Mouse (Mus musculus) CH12.LX (cell line): ENCODE results near the gene Bub1. TPM values are rescaled to one million over a fixed set of nuclear protein-coding genes. Genes with fewer than 3 reads are reported as not detected.

Source experiments
- DNase-seq: peaks from one replicate; pipeline ENCODE4 v3.0.0-alpha.2; 2013; ENCODE audit errors: extremely low read depth
- H3K27ac ChIP-seq: 2 replicates; pipeline ENCODE4 v1.5.1; 2012; ENCODE audit warnings: low read depth, mild to moderate bottlenecking, control low read depth, moderate library complexity; ENCODE audit not compliant: insufficient read depth
- H3K27me3 ChIP-seq: replicated peaks from 2 replicates; pipeline ENCODE3; 2012; ENCODE audit warnings: inconsistent platforms
- H3K36me3 ChIP-seq, 2 experiments: replicated peaks in 1 of 2; 2 replicates each; pipeline versions ENCODE3 to v1.6.1; 2012; ENCODE audit warnings: inconsistent platforms in 1 of 2, low read length in 1 of 2, mild to moderate bottlenecking in 1 of 2, mixed read lengths in 1 of 2, moderate library complexity in 1 of 2; ENCODE audit not compliant: control insufficient read depth in 1 of 2, insufficient read depth in 1 of 2
- H3K4me1 ChIP-seq, 2 experiments: 2 replicates each; pipeline ENCODE4 v1.6.1; 2012; ENCODE audit warnings: inconsistent platforms in 1 of 2, moderate library complexity in 1 of 2; ENCODE audit not compliant: insufficient read depth in 2 of 2, control insufficient read depth in 1 of 2
- H3K4me2 ChIP-seq: 2 replicates; pipeline ENCODE4 v1.6.1; 2012; ENCODE audit warnings: low read depth, mild to moderate bottlenecking, control low read depth; ENCODE audit not compliant: poor library complexity, insufficient read depth, severe bottlenecking
- H3K4me3 ChIP-seq, 3 experiments: fragments of 150-350 bp in 1 of 3; sonication (generic) in 1 of 3; replicated peaks in 1 of 3; 2 replicates each; pipeline versions ENCODE3 to v1.5.1; 2011 to 2012; ENCODE audit warnings: low read depth in 2 of 3, low read length in 2 of 3, mild to moderate bottlenecking in 2 of 3, moderate library complexity in 2 of 3, control low read depth in 1 of 3, improper control_type of control experiment in 1 of 3, inconsistent platforms in 1 of 3, mixed read lengths in 1 of 3; ENCODE audit not compliant: poor library complexity in 1 of 3
- H3K79me2 ChIP-seq: replicated peaks from 2 replicates; pipeline ENCODE4 v1.6.1; 2012; ENCODE audit warnings: mild to moderate bottlenecking, moderate library complexity; ENCODE audit not compliant: control insufficient read depth, poor library complexity, insufficient read depth, severe bottlenecking; ENCODE audit errors: extremely low read depth
- H3K9ac ChIP-seq: 2 replicates; pipeline ENCODE4 v1.6.1; 2012; ENCODE audit warnings: low read depth, mild to moderate bottlenecking, control low read depth, moderate library complexity; ENCODE audit not compliant: insufficient read depth
- H3K9me3 ChIP-seq: replicated peaks from 2 replicates; pipeline ENCODE3; 2012; ENCODE audit warnings: low read length, inconsistent platforms, mixed read lengths
- CHD1 ChIP-seq: IDR thresholded peaks from 2 replicates; pipeline ENCODE4 v1.6.1; 2012; ENCODE audit warnings: low read depth, low read length, improper control_type of control experiment, inconsistent platforms
- ETS1 ChIP-seq: conservative IDR thresholded peaks from 2 replicates; pipeline ENCODE4 v1.6.1; 2012; ENCODE audit warnings: low read depth, mild to moderate bottlenecking, inconsistent platforms, low read length, improper control_type of control experiment, moderate library complexity
- GABPA ChIP-seq: IDR thresholded peaks from 2 replicates; pipeline ENCODE4 v1.6.1; 2012; ENCODE audit warnings: low read depth, low read length, improper control_type of control experiment, inconsistent platforms; ENCODE audit not compliant: insufficient replicate concordance
- HCFC1 ChIP-seq: IDR thresholded peaks from 2 replicates; pipeline ENCODE4 v1.6.1; 2012; ENCODE audit warnings: low read depth, mild to moderate bottlenecking, inconsistent platforms, low read length, improper control_type of control experiment
- JUN ChIP-seq: IDR thresholded peaks from 2 replicates; pipeline ENCODE4 v1.6.1; 2011; ENCODE audit warnings: low read depth, mild to moderate bottlenecking, low read length, improper control_type of control experiment, moderate library complexity; ENCODE audit not compliant: insufficient read depth
- MAFK ChIP-seq: IDR thresholded peaks from 2 replicates; pipeline ENCODE4 v1.6.1; 2011; ENCODE audit warnings: low read length, improper control_type of control experiment; ENCODE audit not compliant: insufficient replicate concordance
- MXI1 ChIP-seq: IDR thresholded peaks from 2 replicates; pipeline ENCODE4 v1.6.1; 2011; ENCODE audit warnings: mild to moderate bottlenecking, low read depth, low read length, improper control_type of control experiment
- NRF1 ChIP-seq: IDR thresholded peaks from 2 replicates; pipeline ENCODE4 v1.6.1; 2014; ENCODE audit warnings: low read depth, mild to moderate bottlenecking, inconsistent platforms, low read length, improper control_type of control experiment, moderate library complexity
- POLR2A ChIP-seq: IDR thresholded peaks from 2 replicates; pipeline ENCODE4 v1.6.1; 2011; ENCODE audit warnings: low read depth, mild to moderate bottlenecking, improper control_type of control experiment, low read length
- POLR2AphosphoS2 ChIP-seq: IDR thresholded peaks from 2 replicates; pipeline ENCODE4 v1.6.1; 2011; ENCODE audit warnings: low read depth, low read length, improper control_type of control experiment
- RAD21 ChIP-seq: IDR thresholded peaks from 2 replicates; pipeline ENCODE4 v1.6.1; 2011; ENCODE audit warnings: low read depth, mild to moderate bottlenecking, low read length, improper control_type of control experiment, moderate library complexity
- SMC3 ChIP-seq: IDR thresholded peaks from 2 replicates; pipeline ENCODE4 v1.6.1; 2011; ENCODE audit warnings: low read depth, low read length, improper control_type of control experiment
- TCF12 ChIP-seq: IDR thresholded peaks from 2 replicates; pipeline ENCODE4 v1.6.1; 2014; ENCODE audit warnings: low read depth, mild to moderate bottlenecking, inconsistent platforms, low read length, improper control_type of control experiment
- USF1 ChIP-seq: IDR thresholded peaks from 2 replicates; pipeline ENCODE4 v1.6.1; 2014; ENCODE audit warnings: low read depth, mild to moderate bottlenecking, inconsistent platforms, low read length, improper control_type of control experiment
- USF2 ChIP-seq: conservative IDR thresholded peaks from 2 replicates; pipeline ENCODE4 v1.6.1; 2011; ENCODE audit warnings: low read depth, low read length, improper control_type of control experiment
- ZC3H11A ChIP-seq: IDR thresholded peaks from 2 replicates; pipeline ENCODE4 v1.6.1; 2012; ENCODE audit warnings: low read depth, mild to moderate bottlenecking, inconsistent platforms, low read length, improper control_type of control experiment
- ZNF384 ChIP-seq: IDR thresholded peaks from 2 replicates; pipeline ENCODE4 v1.6.1; 2012; ENCODE audit warnings: low read depth, low read length, improper control_type of control experiment, inconsistent platforms
- dilution Hi-C: fragments of 300-500 bp; cut with MboI; formaldehyde crosslinking; loops from 2 replicates; pipeline ENCODE4 v1.14.3; 2020; ENCODE audit warnings: low sequenced_read_pairs; ENCODE audit not compliant: extremely low pct_unique_long_range_greater_than_20kb, extremely low pct_ligation_motif_present
- in situ Hi-C: fragments of 300-500 bp; cut with MboI; formaldehyde crosslinking; loops from 3 replicates; pipeline ENCODE4 v1.14.3; 2019; ENCODE audit warnings: low sequenced_read_pairs, low pct_ligation_motif_present, low pct_unique_long_range_greater_than_20kb, mixed read lengths
- polyA plus RNA-seq: library from polyadenylated mRNA; unstranded; fragments of >175 nt; gene quantifications from 2 replicates; pipeline ENCODE4 v1.2.1, GENCODE M21; 2012; ENCODE audit warnings: low read depth; ENCODE audit not compliant: insufficient read length
- total RNA-seq, 2 experiments: library from RNA; depleted of rRNA; stranded (reverse); fragments of 300-350 nt in 1 of 2; fragments of >200 nt in 1 of 2; gene quantifications; 2 replicates each; pipeline ENCODE4 v1.2.3; 2012 to 2014

Bub1 gene
- total and polyA plus RNA-seq, 3 experiments: 47.0 to 131 (median 66.2) TPM

GRCm38 (mm10) chr2:127775013-127775412, 56.7 kb downstream of the Bub1 start:
- in situ Hi-C loops (no loop called here), dilution Hi-C loops (no loop called here)
- Histone ChIP-seq H3K9ac (no peak overlapping the region), H3K4me2 (no peak overlapping the region), H3K27ac (no peak overlapping the region), H3K79me2 (no peaks in the 10 kb centered on the region), H3K36me3 (peaks cover 3 to 6% of the 10 kb centered on the region in 2 experiments), H3K9me3 (no peaks in the 10 kb centered on the region), H3K4me1 (no peaks in the 10 kb centered on the region), H3K27me3 (no peaks in the 10 kb centered on the region), H3K4me3 (no peak overlapping the region)
- DNase-seq: no peak
- TF ChIP-seq HCFC1: no peak
- TF ChIP-seq USF2: no peak

- no peak overlapping the region for H3K27ac ChIP-seq
- peaks cover 3 to 7% of the 10 kb centered on the region in 2 experiments for H3K36me3 ChIP-seq
- H3K79me2 ChIP-seq: no peaks in the 10 kb centered on the region
- dilution Hi-C loops: no loop called here
- TF ChIP-seq JUN (no peak), MAFK (no peak), POLR2AphosphoS2 (no peak), ZNF384 (no peak), HCFC1 (no peak), GABPA (no peak), POLR2A (no peak), USF1 (no peak), TCF12 (no peak), CHD1 (no peak), ETS1 (no peak)
- H3K4me3 ChIP-seq: no peak overlapping the region
- DNase-seq: no peak
- H3K9me3 ChIP-seq: no peaks in the 10 kb centered on the region
- no peak overlapping the region for H3K9ac ChIP-seq
- in situ Hi-C loops: no loop called here
- no peak overlapping the region for H3K4me2 ChIP-seq
- no peaks in the 10 kb centered on the region for H3K4me1 ChIP-seq
- H3K27me3 ChIP-seq: no peaks in the 10 kb centered on the region
Measured at GRCm38 (mm10) chr2:127774578-127774941, 57.1 kb downstream of the Bub1 start.

- Histone ChIP-seq H3K79me2 (no peaks in the 10 kb centered on the region), H3K4me1 (no peaks in the 10 kb centered on the region), H3K9me3 (no peaks in the 10 kb centered on the region), H3K4me2 (no peak overlapping the region), H3K36me3 (peaks cover 3 to 7% of the 10 kb centered on the region in 2 experiments), H3K27me3 (no peaks in the 10 kb centered on the region), H3K27ac (no peak overlapping the region), H3K9ac (no peak overlapping the region), H3K4me3 (no peak overlapping the region)
- TF ChIP-seq NRF1: no peak
- no peak for TF ChIP-seq MXI1
- TF ChIP-seq SMC3: no peak
- TF ChIP-seq HCFC1: no peak
- TF ChIP-seq POLR2A: no peak
- TF ChIP-seq ZNF384: no peak
- TF ChIP-seq RAD21: no peak
- no peak for TF ChIP-seq ZC3H11A
- dilution Hi-C loops (no loop called here), in situ Hi-C loops (no loop called here)
- no peak for DNase-seq
Measured at GRCm38 (mm10) chr2:127773938-127774577, 57.6 kb downstream of the Bub1 start.
